Mouse (Mus musculus) frontal cortex, adult (tissue): ENCODE measurements around the gene Cars2.
"Not testable (repeated sequence)": the region's sequence is repeated elsewhere in the genome, so short reads cannot be mapped to it uniquely, and the experiment has no call there.

Experiments
- ATAC-seq: cut with Nextera tagmentation; 2 replicates; pipeline ENCODE4 v1.9.2; 2017; ENCODE audit warnings: mild to moderate bottlenecking, moderate library complexity, mixed read lengths; ENCODE audit not compliant: low TSS enrichment

Cars2 gene

GRCm38 (mm10) chr8:11550281-11550948 lies at the start of gene Cars2:
Cars2 (minus strand) TSS chr8:11550783.
- peak; percentile 75 for ATAC-seq

- no peak for ATAC-seq
Observed at GRCm38 (mm10) chr8:11593222-11593884, 42.8 kb upstream of the Cars2 start.

GRCm38 (mm10) chr8:11592296-11592695 lies 41.7 kb upstream of the Cars2 start:
- no peak for ATAC-seq

GRCm38 (mm10) chr8:11591837-11592236 lies 41.3 kb upstream of the Cars2 start:
- ATAC-seq = no peak

GRCm38 (mm10) chr8:11586374-11586745 lies 35.8 kb upstream of the Cars2 start:
- no peak for ATAC-seq

GRCm38 (mm10) chr8:11585513-11586373 lies 35.2 kb upstream of the Cars2 start:
- no peak for ATAC-seq

- ATAC-seq = no peak
Observed at GRCm38 (mm10) chr8:11575604-11576384, 25.2 kb upstream of the Cars2 start.

GRCm38 (mm10) chr8:11574911-11575603 lies 24.5 kb upstream of the Cars2 start:
- no peak for ATAC-seq

- no peak for ATAC-seq
Observed at GRCm38 (mm10) chr8:11572428-11572827, 21.8 kb upstream of the Cars2 start.

- ATAC-seq = no peak
Observed at GRCm38 (mm10) chr8:11571950-11572349, 21.4 kb upstream of the Cars2 start.

GRCm38 (mm10) chr8:11570742-11571141 lies 20.2 kb upstream of the Cars2 start:
- ATAC-seq = no peak

GRCm38 (mm10) chr8:11569260-11570097 lies 18.9 kb upstream of the Cars2 start:
- no peak for ATAC-seq

GRCm38 (mm10) chr8:11568193-11568592 lies 17.6 kb upstream of the Cars2 start:
- not testable (repeated sequence) for ATAC-seq

- no peak for ATAC-seq
Observed at GRCm38 (mm10) chr8:11564721-11565120, 14.1 kb upstream of the Cars2 start.

GRCm38 (mm10) chr8:11564236-11564635 lies 13.7 kb upstream of the Cars2 start:
- ATAC-seq = no peak

GRCm38 (mm10) chr8:11560220-11560619 lies 9.6 kb upstream of the Cars2 start:
- ATAC-seq = no peak

- no peak for ATAC-seq
Observed at GRCm38 (mm10) chr8:11559511-11559910, 8.9 kb upstream of the Cars2 start.

- peak; percentile 64 for ATAC-seq
Observed at GRCm38 (mm10) chr8:11557768-11558629, 7.4 kb upstream of the Cars2 start.

GRCm38 (mm10) chr8:11557424-11557767 lies 6.8 kb upstream of the Cars2 start:
- ATAC-seq = no peak
